Mouse (Mus musculus): ENCODE results near the gene Rnf8. TPM values are rescaled to one million over a fixed set of nuclear protein-coding genes. Genes with fewer than 3 reads are reported as not detected.
"Not testable (repeated sequence)": the region's sequence is repeated elsewhere in the genome, so short reads cannot be mapped to it uniquely, and the experiment has no call there.

The Rnf8 gene
- polyA plus RNA-seq, 1 experiment from 2014 or later = 98.2 TPM

- WGBS = 81% methylated on average over 15 of the region's 15 CpGs
- Histone ChIP-seq H3K4me1 (peaks cover 15% of the 10 kb centered on the region), H3K27ac (replicated peaks) (0 out of 2 replicates have a peak overlapping the region, but pooled peaks have one; percentile 43), H3K9me3 (no peaks in the 10 kb centered on the region), H3K27me3 (no peaks in the 10 kb centered on the region), H3K4me2 (replicated peaks) (no peak overlapping the region), H3K4me3 (no peak overlapping the region), H3K9ac (replicated peaks) (peak overlapping the region; percentile 34; the same call in 1 of the 2 replicates), H3K36me3 (peaks cover 59% of the 10 kb centered on the region)
- no peak for ATAC-seq (ENCODE audit: low FRiP score, low read depth)
Measured at GRCm38 (mm10) chr17:29595891-29596770, 18.5 kb upstream of the Rnf8 start.

DNA sequence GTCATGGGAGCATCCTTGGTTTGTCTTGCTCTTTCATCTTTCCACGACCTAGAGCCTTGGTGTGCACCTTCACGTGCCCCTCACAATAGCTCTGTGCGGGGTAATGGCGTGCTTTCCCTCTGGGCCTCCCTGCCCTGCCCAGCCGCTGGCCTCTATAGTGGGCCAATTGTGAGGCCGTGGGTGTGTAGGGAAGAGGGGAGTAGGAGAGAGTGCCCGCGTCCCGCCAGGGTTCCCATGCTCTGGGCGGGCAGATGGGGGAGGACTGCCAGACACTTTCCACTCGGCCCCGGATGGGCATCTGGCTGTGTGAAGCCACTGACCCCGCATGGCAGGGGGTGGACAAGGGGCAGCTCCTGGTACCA is 17.8 kb upstream of the Rnf8 start:
- no peak overlapping the region for H3K4me2 ChIP-seq (replicated peaks)
- peaks cover 15% of the 10 kb centered on the region for H3K4me1 ChIP-seq
- H3K4me3 ChIP-seq = no peak overlapping the region
- peaks cover 64% of the 10 kb centered on the region for H3K36me3 ChIP-seq
- H3K9ac ChIP-seq (replicated peaks) = 0 out of 2 replicates have a peak overlapping the region, but pooled peaks have one; percentile 34
- 80% methylated on average over 13 of the region's 13 CpGs for WGBS
- no peaks in the 10 kb centered on the region for H3K27me3 ChIP-seq
- peak overlapping the region; percentile 43; the same call in 1 of the 2 replicates for H3K27ac ChIP-seq (replicated peaks)
- no peaks in the 10 kb centered on the region for H3K9me3 ChIP-seq
- ATAC-seq (ENCODE audit: low FRiP score, low read depth) = no peak

DNA sequence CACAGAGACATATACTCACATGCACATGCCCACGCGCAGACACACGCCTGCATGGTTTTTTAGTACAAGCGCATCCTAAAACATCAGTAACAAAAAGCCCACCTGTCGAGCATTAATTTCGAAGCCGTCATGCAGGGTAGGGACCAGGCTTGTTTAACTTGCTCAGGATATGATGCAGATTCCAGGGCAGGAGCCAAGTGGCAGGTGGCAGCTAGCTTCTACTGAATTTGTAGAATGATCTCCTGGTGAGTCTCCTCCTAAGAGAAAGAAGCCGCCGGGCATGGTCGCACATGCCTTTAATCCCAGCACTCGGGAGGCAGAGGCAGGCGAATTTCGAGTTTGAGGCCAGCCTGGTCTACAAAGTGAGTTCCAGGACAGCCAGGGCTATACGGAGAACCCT is 15.5 kb upstream of the Rnf8 start:
- 94% methylated on average over 14 of the region's 14 CpGs for WGBS
- Histone ChIP-seq H3K4me1 (peaks cover 15% of the 10 kb centered on the region), H3K27me3 (no peaks in the 10 kb centered on the region), H3K4me2 (replicated peaks) (no peak overlapping the region), H3K36me3 (peaks cover 73% of the 10 kb centered on the region), H3K27ac (replicated peaks) (no peak overlapping the region), H3K9ac (replicated peaks) (no peak overlapping the region), H3K9me3 (no peaks in the 10 kb centered on the region), H3K4me3 (no peak overlapping the region)
- no peak for ATAC-seq (ENCODE audit: low FRiP score, low read depth)

GRCm38 (mm10) chr17:29599537-29599936 is 15.1 kb upstream of the Rnf8 start:
- Histone ChIP-seq H3K27ac (replicated peaks) (no peak overlapping the region), H3K9ac (replicated peaks) (no peak overlapping the region), H3K9me3 (no peaks in the 10 kb centered on the region), H3K4me3 (no peak overlapping the region), H3K27me3 (no peaks in the 10 kb centered on the region), H3K4me2 (replicated peaks) (no peak overlapping the region), H3K4me1 (peaks cover 15% of the 10 kb centered on the region), H3K36me3 (peaks cover 74% of the 10 kb centered on the region)
- 94% methylated on average over 8 of the region's 8 CpGs for WGBS
- ATAC-seq (ENCODE audit: low FRiP score, low read depth) = no peak

DNA sequence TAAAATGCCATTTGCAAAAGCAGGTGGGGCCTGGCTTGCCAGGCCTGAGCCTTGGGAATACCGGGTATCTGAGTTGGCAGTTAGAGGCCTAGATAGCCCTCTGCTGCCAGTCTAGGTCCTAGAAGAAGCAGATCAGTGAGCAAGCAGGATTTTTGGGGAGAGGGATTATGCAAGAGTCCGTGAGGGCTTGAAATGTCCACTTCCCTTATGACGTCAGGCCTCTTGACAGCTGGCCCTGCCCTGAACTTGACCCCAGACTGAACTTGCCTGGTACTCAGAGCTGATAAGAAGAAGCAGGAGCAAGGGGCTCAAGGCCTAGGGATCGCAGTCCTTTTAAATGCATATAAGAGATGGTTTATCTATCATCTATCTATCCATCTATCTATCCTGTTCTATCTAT is 13.2 kb upstream of the Rnf8 start:
- 75% methylated on average over 4 of the region's 4 CpGs for WGBS
- H3K27ac ChIP-seq (replicated peaks) = no peak overlapping the region
- H3K36me3 ChIP-seq = peaks cover 73% of the 10 kb centered on the region
- no peak overlapping the region for H3K4me3 ChIP-seq
- no peaks in the 10 kb centered on the region for H3K9me3 ChIP-seq
- ATAC-seq (ENCODE audit: low FRiP score, low read depth) = no peak
- no peak overlapping the region for H3K9ac ChIP-seq (replicated peaks)
- H3K4me2 ChIP-seq (replicated peaks) = no peak overlapping the region
- H3K27me3 ChIP-seq = no peaks in the 10 kb centered on the region
- H3K4me1 ChIP-seq = peaks cover 13% of the 10 kb centered on the region

- H3K9me3 ChIP-seq = no peaks in the 10 kb centered on the region
- ATAC-seq (ENCODE audit: low FRiP score, low read depth) = no peak
- H3K4me3 ChIP-seq = no peak overlapping the region
- H3K9ac ChIP-seq (replicated peaks) = no peak overlapping the region
- no peak overlapping the region for H3K27ac ChIP-seq (replicated peaks)
- 25% methylated on average over 6 of the region's 6 CpGs for WGBS
- peaks cover 62% of the 10 kb centered on the region for H3K36me3 ChIP-seq
- H3K27me3 ChIP-seq = no peaks in the 10 kb centered on the region
- H3K4me1 ChIP-seq = no peaks in the 10 kb centered on the region
- H3K4me2 ChIP-seq (replicated peaks) = no peak overlapping the region
Measured at GRCm38 (mm10) chr17:29603283-29603682, 11.3 kb upstream of the Rnf8 start.

GRCm38 (mm10) chr17:29613453-29613852 is 1.1 kb upstream of the Rnf8 start:
- H3K27ac ChIP-seq (replicated peaks); H3K9me3 ChIP-seq; ATAC-seq (ENCODE audit: low FRiP score, low read depth); H3K4me2 ChIP-seq (replicated peaks); H3K4me3 ChIP-seq; H3K27me3 ChIP-seq; H3K36me3 ChIP-seq; H3K9ac ChIP-seq (replicated peaks): not testable (repeated sequence)
- H3K4me1 ChIP-seq = peaks cover 31% of the 10 kb centered on the region
- WGBS = 86% methylated on average over 5 of the region's 5 CpGs

GRCm38 (mm10) chr17:29615024-29615551 is 498 bp downstream of the Rnf8 start:
- Histone ChIP-seq H3K9ac (replicated peaks) (peak overlapping the region; percentile 97), H3K36me3 (peaks cover 19% of the 10 kb centered on the region), H3K9me3 (no peaks in the 10 kb centered on the region), H3K27me3 (no peaks in the 10 kb centered on the region), H3K4me2 (replicated peaks) (peak overlapping the region; percentile 91), H3K4me3 (peak overlapping the region; percentile 96), H3K27ac (replicated peaks) (peak overlapping the region; percentile 96), H3K4me1 (peaks cover 31% of the 10 kb centered on the region)
- 0 out of 2 replicates have a peak, but pooled peaks have one; percentile 2 for ATAC-seq (ENCODE audit: low FRiP score, low read depth)
- under 1% methylated on average over 42 of the region's 43 CpGs for WGBS

- Histone ChIP-seq H3K9me3 (no peaks in the 10 kb centered on the region), H3K4me3 (peak overlapping the region; percentile 96), H3K9ac (replicated peaks) (peak overlapping the region; percentile 97), H3K27ac (replicated peaks) (peak overlapping the region; percentile 96; the same call in 1 of the 2 replicates), H3K4me1 (peaks cover 31% of the 10 kb centered on the region), H3K36me3 (peaks cover 22% of the 10 kb centered on the region), H3K4me2 (replicated peaks) (peak overlapping the region; percentile 91), H3K27me3 (no peaks in the 10 kb centered on the region)
- 12% methylated on average over 4 of the region's 4 CpGs for WGBS
- no peak for ATAC-seq (ENCODE audit: low FRiP score, low read depth)
Measured at GRCm38 (mm10) chr17:29615616-29616015, 1.0 kb downstream of the Rnf8 start.

DNA sequence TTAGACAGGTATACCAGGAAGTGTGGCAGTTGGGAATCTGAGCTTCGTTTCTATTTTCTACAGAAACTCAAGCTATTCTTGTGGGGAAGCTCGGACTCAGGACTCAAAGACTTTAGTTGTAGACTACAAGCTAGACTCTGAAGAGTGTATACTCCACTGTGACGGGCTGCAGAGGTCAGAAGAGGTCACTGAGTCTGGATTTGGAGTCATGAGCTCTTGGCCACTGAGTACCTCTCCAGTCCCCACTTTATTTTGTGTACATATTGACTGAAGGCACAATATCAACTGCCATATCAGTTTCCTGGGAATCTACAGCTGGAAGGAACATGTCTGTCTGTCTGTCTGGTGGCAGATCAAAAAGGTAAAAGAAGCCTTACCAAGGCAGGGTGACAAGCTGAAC is 4.6 kb downstream of the Rnf8 start:
- no peak for ATAC-seq (ENCODE audit: low FRiP score, low read depth)
- 91% methylated on average over 3 of the region's 3 CpGs for WGBS
- peaks cover 56% of the 10 kb centered on the region for H3K36me3 ChIP-seq

DNA sequence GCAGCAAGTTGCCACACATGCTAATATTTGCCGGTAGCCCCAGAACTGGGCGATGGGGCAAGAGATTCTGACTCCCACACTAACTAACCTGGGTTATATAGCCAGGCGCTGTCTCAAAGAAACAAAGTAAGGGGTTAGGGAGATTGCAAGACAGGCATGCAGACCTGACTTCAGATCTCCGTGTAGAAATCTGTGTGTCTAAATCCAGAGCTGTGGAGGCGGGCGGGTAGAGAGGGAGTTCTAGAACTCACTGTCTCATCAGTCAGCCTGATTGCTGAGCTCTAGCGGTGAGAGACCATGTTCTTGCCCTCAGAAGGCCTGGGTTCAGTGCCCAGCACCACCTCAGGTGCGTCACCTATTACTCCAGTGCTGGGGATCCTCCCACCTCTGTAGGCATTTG is 8.9 kb downstream of the Rnf8 start:
- Histone ChIP-seq H3K4me2 (replicated peaks) (no peak overlapping the region), H3K27me3 (no peaks in the 10 kb centered on the region), H3K9ac (replicated peaks) (no peak overlapping the region), H3K27ac (replicated peaks) (no peak overlapping the region), H3K4me1 (no peaks in the 10 kb centered on the region), H3K36me3 (peaks cover 96% of the 10 kb centered on the region), H3K9me3 (no peaks in the 10 kb centered on the region), H3K4me3 (no peak overlapping the region)
- ATAC-seq (ENCODE audit: low FRiP score, low read depth) = no peak
- 95% methylated on average over 8 of the region's 8 CpGs for WGBS

More for the DNA sequence above, 4.6 kb downstream of the Rnf8 start:
- Histone ChIP-seq H3K4me1 (peaks cover 28% of the 10 kb centered on the region), H3K27me3 (no peaks in the 10 kb centered on the region), H3K27ac (replicated peaks) (no peak overlapping the region), H3K4me2 (replicated peaks) (no peak overlapping the region), H3K9ac (replicated peaks) (no peak overlapping the region), H3K4me3 (no peak overlapping the region), H3K9me3 (no peaks in the 10 kb centered on the region)

- peaks cover 96% of the 10 kb centered on the region for H3K36me3 ChIP-seq
Measured at GRCm38 (mm10) chr17:29627285-29627684, 12.7 kb downstream of the Rnf8 start.

More at GRCm38 (mm10) chr17:29627285-29627684, 12.7 kb downstream of the Rnf8 start:
- 94% methylated on average over 9 of the region's 9 CpGs for WGBS
- no peak overlapping the region for H3K4me3 ChIP-seq
- no peaks in the 10 kb centered on the region for H3K27me3 ChIP-seq
- H3K27ac ChIP-seq (replicated peaks) = no peak overlapping the region
- H3K9me3 ChIP-seq = no peaks in the 10 kb centered on the region
- no peak overlapping the region for H3K4me2 ChIP-seq (replicated peaks)
- no peaks in the 10 kb centered on the region for H3K4me1 ChIP-seq
- no peak overlapping the region for H3K9ac ChIP-seq (replicated peaks)
- ATAC-seq (ENCODE audit: low FRiP score, low read depth) = no peak

Measured in midbrain, embryonic 12.5 days (tissue).